Mouse (Mus musculus) heart, postnatal 0 days (tissue): ENCODE results near the gene Ethe1.

Source experiments
- CTCF ChIP-seq: IDR thresholded peaks from 2 replicates; pipeline ENCODE4 v1.5.1; 2016; ENCODE audit warnings: antibody characterized with exemption, control low read depth, low read depth
- EP300 ChIP-seq: IDR thresholded peaks from 2 replicates; pipeline ENCODE4 v1.6.1; 2016; ENCODE audit warnings: antibody characterized with exemption, low read depth

DNA sequence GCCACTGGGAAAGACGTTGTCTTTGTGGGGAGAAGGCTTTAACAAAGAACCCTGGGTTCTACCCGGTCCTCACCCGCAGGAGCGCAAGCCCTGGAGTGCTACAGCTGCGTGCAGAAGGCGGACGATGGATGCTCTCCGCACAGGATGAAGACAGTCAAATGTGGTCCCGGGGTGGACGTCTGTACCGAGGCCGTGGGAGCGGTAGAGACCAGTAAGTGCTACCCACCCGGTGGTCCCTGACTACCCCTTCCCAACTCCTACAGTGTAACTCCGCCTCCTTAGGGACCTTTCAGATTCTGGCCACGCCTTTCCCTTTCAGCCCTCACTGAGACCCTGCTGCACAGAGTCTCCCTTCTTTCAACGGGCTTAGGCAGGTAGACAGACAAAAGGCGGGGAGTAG, 49.7 kb downstream of the Ethe1 start:
- TF ChIP-seq CTCF (no peak), EP300 (no peak)
